Mouse (Mus musculus): ENCODE data around the gene Dhrs7b.
"Not testable (repeated sequence)": the region's sequence is repeated elsewhere in the genome, so short reads cannot be mapped to it uniquely, and the experiment has no call there.

The Dhrs7b gene

DNA sequence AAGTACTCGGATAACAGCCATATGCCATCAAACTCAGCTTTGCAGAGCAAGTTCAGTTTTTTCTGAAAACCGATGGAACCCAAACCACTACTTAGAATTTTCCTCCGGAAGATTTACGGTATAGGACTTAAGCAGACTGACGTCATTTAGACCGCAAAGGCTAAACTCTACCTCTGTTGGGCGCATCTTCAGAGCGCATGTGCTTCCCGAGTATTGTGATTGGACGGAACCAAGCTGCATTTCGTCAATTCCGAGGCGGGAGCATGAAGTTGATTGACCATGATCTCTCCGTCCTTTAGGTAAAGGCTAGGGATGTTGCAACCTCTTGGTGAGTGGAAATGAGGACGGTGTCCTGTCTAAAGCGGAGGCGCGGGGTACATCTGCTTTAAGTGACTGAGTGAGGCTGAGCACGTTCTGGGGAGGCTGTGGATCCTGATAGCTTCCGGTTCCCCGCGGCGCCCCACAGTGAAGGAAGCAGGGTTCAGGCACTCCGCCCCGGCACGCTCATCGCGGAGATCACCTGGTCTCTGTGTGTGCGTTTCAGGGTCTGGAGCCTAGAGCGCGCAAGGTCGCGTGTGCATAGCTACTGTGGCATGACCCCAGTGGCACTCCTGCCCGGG is at the start of gene Dhrs7b:
Gene Dhrs7b (plus strand): TSS at position 199 of the 620 bp plus-strand sequence.
- DNase-seq: peak; percentile 99

DNA sequence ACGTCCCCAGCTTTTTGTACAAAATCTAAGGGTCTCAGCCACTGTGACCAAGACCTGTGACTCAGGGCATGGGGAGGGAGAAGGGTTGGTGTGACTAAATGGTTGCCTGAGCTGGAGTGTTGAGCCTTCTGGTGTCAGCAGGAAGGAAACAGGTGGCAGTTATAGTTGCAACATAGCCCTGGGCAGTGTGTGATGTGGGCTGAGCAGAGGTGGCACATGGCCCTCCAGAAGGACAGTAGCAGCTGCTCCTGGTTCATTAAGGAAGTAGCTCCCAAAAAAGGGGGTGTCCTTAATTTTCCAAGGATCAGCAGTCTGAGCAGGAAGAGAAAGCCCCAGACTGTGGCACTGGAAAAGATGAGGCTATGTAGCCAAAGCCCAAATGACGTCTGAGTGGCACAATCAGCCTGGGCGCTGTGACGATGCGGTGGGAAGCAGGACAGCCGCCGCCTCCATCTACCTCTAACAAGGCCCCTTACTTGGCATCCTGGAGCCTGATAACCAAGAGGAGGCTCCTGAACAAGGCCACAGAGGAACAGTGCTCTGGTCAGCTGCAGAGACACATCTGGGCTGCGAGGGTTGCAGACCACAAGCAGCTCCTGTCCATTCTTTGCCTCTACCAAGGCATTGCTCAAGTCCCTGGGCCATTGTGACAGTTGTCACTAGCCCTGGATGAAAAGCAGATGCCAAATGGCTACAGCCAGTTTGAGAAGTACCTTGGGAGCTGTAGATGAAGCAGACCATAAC is 46.1 kb upstream of the Dhrs7b start:
- no peak for DNase-seq

DNA sequence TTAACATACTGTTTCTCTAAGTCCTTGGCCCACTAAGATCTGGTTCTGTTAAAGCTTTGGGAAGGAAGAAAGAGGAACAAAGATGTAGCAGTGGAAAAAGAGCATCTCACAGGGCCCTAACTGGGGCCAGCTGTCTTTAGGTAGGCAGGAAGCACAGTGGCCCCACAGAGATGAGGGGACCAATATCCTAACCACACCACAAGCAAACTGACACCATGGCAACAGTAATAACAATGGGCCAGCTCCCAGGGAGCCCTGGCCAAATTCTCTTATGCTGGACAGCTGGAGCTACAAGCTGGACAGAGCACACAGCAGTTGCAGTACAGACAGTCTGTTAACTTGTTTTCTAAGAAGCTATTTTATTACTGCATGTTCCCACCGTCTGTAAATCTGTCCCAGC is 42.8 kb upstream of the Dhrs7b start:
- peak; percentile 98 for DNase-seq

DNA sequence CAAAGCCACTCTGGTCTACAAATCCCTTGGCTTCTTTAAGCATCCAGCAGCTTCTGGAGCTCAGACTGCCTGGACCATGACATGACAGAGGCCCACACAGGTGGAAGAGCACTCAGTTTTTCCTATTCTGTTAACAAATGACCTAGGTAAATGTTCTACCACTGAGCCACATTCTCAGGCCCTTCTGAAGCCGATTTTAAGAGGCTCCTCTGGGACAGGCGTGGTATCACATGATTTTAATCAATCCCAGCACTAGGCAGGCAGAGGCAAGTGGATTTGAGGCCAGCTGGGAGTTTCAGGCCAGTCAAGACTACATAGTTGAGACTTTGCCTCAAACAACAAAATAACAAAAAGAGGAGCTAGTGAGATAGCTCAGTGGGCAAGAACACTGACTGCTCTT is 40.0 kb upstream of the Dhrs7b start:
- DNase-seq: peak; percentile 68

DNA sequence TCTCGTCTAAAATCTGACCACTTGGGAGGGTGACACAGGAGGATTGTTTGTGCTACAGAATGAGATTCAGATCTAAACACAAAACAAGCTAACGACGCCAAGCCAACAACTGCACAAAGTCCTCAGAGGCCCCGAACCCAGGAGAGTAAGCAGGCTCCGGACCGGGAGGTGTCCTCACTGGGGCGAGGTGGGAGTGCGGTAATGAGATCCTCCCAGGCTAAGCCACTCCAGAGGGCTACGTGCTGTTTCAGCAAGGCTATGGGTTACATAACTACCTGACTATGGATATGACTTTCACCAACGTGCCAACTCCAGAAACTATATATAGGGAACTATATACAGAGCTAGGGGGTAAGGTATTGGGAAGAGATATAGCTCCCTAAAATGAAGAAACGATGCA is 34.1 kb upstream of the Dhrs7b start:
- no peak for DNase-seq

DNA sequence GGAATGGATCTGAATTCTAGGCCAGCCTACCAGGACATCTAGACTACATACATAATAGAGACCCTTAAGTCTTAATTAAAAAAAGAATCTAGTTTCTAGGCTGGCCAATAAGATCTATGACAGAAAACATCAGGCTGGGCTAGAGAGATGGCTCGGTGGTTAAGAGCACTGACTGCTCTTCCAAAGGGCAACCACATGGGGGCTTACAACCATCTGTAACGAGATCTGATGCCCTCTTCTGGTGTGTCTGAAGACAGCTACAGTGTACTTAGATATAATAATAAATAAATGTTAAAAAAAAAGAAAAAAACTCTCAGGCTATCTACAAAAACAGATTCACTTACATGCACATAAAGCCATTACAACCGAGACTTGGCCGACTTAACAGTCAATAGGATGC is 30.5 kb upstream of the Dhrs7b start:
- no peak for DNase-seq

DNA sequence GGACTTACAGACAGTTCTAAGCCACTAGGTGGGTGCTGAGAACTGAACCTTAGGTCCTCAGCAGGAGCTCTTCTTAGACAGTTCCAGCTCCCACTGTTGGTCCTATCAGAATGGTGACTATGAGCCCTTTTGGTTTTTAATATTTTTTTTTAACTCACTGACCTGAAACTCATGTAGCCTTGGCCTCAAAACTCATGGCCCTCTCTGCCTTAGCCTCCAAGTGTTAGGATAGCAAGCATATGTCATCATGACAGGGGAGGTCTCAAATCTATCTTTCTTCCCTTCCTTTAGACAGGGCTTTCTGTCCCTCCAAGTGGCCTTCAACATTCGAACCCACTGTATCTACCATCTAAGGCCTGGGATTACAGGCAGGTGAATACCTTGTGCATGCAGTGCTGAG is 29.5 kb upstream of the Dhrs7b start:
- no peak for DNase-seq

DNA sequence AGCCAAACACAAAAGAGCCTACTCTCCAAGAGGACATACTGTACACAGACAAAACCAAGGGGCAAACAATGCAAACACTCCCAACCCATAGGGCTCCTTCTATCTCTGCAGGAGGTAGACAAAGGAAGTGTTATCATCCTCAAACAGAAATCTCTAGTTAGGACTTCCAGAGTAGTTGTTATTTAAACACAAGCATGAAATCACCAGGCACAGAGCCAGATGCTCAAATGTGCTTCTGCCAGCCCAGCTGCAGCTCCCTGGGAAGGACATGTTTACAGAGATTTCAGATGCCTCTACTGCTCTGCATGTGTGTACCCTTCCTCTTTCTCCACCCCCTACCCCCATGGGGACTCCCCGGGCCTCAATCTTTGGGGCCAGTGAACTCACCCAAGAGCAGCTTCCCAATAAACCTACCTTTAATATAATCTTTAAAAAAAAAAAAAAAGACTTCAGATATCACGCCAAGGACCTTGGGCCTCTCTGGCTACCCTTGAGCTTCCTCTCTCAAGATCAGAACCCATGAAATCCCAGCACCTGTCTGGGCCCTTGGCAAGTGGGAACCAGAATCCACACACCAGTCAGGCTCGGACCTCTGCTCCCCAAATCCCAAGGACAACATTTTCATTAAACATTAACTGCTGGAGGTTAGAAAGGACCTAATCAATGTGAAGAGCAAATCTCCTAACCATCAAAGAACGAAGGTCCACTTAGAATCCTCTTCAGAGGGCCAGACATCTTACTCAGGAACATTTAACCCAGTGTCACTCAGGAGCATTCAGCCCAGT is 22.0 kb upstream of the Dhrs7b start:
- peak; percentile 93 for DNase-seq

DNA sequence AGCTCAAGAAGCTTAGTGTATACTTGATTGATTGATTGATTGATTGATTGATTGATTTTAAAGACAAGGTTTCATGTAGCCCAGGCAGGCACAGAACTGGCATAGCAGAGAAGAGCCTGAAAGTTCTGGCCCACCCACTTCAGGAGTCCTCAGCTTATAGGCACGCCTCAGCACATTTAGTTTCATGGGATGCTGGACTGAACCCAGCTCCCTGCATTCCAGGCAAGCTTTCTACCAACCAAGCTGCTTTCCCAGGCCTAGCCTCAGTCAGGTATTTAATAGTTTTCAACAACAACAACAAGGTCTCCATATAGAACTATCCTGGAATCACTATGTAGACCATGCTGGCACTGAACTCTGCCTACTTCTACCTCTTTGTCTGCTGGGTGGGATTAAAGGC is 20.9 kb upstream of the Dhrs7b start:
- DNase-seq: no peak

DNA sequence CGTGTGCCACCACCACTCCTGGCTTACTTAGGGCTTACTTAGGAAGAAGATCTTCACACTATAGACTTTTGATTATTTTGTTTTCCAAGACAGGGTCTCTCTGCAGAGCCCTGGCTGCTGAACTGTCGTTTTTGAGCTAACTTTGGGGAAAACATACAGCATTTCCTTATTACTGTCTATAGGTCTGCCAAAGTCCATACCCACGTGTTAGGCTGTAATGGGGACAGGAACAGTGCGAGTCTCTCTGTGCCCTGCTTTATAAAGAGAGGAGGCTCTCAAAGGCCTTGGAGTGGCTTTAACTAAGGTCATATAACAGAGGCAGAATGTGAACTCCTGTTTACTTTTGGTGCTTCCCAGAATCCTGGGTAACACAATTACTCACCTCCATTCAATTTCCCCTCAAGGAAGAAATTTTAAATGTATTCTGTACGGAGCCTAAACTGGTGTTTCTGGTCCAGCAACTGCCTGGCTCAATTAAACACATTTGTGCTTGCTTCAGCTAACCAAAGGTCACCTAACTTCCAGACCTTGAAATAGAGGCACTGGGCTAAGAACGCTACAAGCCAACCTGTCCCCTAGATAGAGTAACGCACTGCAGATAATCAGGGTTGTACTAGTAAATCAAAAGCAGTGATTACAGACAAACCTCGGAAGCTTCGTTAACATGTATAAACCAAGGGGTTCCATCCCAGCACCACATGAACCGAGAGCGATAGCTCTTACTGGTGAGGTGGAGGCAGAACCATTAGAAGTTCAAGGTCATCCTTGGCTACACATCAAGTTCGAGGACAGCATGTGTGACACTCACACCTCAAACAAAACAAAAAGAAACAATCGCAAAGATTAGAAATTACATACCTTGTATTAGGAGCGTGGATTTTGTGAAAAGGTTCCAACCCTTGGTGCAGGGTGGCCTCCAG is 20.1 kb upstream of the Dhrs7b start:
- no peak for DNase-seq

DNA sequence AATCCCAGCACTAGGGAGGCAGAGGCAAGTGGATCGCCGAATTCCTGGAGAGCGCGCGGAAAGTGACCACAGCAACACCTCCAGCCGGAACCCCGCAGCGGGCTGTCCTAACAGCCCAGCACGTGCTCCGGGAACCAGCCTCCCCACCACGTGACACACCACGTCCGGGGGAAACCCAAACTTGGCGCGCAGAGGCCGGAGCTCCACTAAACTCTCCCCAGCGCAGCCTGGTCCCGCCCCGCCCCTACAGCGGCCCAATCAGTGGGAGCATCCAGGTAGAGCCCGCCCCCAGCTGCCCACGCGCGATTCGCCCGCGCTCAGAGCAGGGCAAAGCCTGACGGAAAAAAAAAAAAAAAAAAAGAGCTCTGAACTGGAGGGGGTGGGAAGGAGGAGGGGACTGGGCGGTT is 19.4 kb upstream of the Dhrs7b start:
- peak; percentile 100 for DNase-seq

DNA sequence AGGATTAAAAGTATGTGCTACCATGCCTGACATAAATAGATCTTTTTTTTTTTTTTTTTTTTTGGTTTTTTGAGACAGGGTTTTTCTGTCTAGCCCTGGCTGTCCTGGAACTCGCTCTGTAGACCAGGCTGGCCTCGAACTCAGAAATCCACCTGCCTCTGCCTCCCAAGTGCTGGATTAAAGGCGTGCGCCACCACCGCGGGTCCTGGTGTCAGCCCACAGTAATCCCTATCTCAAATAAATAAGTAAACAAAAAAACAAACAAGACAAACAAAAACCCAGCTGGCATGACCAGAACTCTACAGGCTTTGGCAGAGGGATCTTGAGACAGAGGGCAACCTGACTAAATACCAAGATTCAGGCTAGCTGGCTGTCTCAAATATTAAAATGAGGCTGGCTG is 18.8 kb upstream of the Dhrs7b start, which contains the start of gene Shmt1:
Gene Shmt1 (minus strand): TSS at position 101 of the 400 bp plus-strand sequence.
- not testable (repeated sequence) for DNase-seq

DNA sequence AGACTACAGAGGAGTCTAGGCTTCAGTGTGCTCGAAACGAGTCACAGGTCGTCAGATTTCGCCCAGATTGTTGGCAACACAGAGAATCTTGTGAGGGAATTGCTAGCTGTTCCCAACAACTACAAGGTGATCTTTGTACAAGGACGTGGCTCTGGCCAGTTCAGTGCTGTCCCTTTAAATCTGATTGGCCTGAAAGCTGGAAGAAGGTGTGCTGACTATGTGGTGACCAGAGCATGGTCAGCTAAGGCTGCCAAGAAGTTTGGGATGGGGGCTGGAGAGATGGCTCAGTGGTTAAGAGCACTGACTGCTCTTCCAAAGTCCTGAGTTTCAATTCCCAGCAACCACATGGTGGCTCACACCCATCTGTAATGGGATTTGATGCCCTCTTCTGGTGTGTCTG is 14.0 kb upstream of the Dhrs7b start:
- no peak for DNase-seq

DNA sequence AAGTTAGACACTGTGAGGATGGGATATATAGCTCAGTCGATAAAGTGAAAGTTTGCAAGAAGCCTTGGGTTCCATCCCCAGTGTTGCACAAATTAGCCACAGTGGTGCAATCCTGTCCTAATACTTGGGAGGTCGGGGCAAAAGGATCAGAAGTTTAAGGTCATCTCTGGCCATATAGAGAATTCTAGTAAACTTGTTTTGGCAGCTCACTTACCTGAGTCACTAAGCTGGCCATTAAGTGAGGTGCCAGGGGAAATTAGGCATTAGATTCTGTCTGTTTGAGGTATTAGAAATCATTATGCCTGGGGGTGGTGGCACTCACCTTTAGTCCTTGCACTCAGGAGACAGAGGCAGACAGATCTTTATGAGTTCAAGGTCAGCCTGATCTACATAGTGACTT is 6.7 kb upstream of the Dhrs7b start:
- DNase-seq: no peak

DNA sequence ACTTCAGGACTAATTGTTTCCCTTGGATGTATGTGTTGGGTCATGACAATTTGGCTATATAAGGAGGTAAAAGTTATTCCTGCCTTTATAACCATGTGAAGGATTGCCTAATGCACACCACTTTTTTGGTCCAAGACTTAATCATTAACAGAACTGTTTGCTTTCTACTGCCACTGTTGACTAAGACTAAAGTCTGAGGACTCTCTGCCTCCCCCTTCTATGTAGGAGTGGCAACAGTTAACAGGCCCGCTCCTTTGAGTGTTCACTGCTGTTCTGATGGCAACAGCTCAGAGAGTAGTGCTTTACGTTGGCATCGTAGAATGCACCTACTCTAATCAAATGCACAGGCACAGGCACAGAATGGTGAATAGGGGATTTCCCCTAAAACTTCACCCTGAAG is 5.2 kb upstream of the Dhrs7b start:
- DNase-seq: no peak

DNA sequence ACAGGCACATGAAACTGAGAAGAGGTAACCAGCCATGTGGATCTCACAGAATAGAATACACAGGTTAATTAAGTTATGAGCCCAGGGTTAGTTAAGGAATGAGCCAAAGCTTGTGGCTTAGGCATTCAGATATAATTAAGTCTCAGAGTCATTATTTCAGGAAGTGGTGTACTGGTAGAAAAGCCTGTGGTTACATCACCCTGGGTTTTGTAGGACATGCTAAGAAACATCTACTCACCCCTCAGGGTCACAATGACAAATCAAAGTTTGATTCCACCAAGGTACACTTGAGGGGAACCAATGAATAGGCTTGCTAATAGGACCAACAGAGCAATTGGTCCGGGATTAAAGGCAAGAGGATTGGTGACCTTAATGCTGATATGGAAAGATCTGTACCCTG is 3.7 kb upstream of the Dhrs7b start:
- no peak for DNase-seq

DNA sequence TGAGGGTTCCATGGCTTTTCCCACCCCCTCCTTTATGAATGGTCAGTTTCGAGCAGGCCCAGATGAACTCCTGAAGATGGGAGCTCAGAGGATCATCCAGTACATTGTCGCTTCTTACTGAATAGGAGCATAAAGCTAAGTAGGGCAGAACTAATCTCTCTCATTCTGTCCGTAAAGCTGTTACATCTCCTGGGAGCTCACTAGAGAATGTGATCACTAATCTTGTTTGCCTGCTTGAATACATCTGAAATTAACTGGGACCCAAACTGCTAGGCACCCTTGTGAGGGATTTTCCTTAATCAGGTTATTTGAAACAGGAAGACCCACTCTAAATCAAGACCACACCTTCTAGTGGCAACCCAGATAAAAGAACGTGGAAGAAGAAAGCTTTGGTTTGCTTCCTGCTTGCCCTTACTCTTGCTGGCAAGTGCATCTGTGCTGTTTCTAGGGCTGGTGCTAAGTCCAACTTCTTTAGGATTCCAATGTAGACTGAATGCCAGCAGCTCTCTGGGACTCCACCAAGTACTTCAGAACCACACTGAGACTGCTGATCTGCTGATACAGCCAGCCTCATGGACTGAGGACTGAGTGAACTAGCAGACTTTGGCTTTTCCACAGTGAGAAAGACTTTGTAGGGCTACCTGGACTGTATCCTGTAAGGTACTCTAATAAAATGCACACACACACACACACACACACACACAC is 3.0 kb upstream of the Dhrs7b start:
- DNase-seq: no peak

DNA sequence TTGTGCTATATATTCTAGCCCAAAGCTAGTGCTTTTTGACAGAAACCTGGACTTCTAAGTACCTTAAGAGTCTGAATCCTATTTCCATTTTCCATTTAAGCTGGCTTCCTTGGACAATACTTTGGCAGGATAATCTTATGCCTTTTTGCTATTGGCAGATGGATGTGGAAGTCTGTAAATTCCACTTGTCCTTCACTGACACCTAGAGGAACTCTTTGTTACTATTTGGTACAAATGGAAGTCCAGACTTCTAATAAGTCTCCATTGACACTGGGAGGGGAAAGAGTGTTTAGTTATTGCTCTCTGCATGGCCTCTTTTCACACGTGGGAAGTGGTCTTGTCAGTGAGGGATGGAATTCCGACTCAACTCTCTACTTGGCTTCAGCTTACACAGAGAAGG is 1.5 kb upstream of the Dhrs7b start:
- no peak for DNase-seq

DNA sequence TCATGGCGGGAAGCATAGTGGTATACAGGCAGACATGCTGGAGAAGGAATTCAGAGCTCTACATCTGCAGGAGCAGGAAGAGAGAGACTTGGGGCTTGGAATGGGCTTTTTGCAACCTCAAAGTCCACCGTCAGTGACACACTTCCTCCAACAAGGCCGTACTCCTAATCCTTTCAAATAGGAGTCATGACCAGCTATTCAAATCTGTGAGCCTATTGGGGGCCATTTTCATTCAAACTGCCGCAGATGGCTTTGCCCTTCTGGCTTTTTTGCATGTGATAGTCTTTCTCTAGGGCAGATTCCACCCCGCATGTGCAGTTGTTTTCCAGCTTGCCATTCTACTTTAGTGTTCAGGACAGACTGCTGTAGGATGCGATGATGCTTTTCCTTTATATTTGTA is 6.5 kb downstream of the Dhrs7b start:
- no peak for DNase-seq

DNA sequence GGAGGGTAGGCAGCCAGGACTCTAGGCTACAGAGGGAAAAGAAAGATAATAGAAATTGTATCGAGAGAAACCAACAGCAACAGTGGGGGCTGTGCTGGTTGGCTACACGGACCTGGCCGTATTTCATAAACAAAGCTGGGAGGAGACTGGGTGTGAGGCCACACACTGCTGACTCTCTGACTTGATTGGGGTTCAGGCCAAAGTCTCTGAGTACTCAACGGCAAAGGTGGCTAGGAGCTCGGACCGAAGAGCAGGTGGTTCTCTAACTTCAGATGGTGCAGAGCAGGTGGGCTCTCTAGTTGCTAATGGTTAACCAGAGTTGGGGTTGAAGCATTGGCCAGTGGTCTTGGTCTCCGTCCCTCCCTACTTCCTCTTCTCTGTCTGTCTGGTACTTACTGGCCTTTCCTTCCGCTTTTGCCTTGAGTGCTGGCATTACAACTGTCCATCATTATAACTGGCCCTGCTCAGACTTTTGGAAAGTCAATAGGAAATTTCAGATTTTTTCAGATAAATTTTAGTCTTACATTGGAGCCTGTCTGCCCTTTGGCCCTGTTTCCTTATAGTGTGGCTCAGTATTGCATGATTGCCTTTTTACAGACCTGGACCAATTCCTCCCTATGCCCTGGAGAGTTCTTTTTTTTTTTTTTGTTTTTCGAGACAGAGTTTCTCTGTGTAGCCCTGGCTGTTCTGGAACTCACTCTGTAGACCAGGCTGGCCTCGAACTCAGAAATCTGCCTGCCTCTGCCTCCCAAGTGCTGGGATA is 7.4 kb downstream of the Dhrs7b start:
- DNase-seq: peak; percentile 91

DNA sequence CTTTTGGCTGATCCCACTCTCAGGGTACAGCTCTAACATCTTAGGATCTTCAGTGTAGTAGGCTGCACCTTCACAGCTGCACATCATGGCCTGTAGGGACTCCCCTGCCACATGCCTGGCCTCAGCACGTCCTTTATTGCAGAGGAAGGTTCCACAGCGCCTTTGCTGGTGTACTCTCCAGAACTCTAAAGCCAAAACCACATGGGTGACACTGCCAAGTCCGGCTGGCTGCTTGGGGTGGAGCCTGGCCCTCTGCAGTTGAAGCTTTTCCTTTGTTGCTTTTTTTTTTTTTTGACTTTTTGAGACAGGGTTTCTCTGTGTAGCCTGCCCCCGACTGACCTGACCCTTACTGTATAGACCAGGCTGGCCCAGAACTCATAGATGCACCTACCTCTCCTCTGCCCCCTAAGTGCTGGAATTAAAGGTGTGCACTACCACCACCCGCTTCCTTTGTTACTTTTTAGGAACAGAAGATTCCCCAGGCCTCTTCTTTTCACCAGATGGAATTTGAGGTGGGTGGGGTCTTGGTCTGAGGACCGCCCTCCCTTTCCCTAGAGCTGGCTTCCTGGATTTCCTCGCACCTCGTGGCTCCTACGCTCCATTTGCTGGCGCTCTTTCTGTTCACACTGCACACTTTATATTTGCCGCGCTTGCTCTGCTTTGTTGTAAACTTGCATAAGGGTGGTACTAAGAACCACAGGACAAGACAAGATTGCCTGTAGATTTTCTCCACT is 11.2 kb downstream of the Dhrs7b start:
- no peak for DNase-seq
